Mouse (Mus musculus): ENCODE measurements around the gene Ski. TPM values are rescaled to one million over a fixed set of nuclear protein-coding genes. Genes with fewer than 3 reads are reported as not detected.

Gene Ski
- total RNA-seq, 2 experiments from 2014 or later: 6.7 to 16.3 TPM

GRCm38 (mm10) chr4:155162433-155163319, 59.7 kb downstream of the Ski start:
- ATAC-seq (replicated peaks; ENCODE audit: low FRiP score, low TSS enrichment, poor library complexity, severe bottlenecking): no peak; the same call in 1 of the 2 replicates

GRCm38 (mm10) chr4:155158543-155158917, 63.9 kb downstream of the Ski start:
- ATAC-seq (replicated peaks; ENCODE audit: low FRiP score, low TSS enrichment, poor library complexity, severe bottlenecking): no peak

- no peak for ATAC-seq (replicated peaks; ENCODE audit: low FRiP score, low TSS enrichment, poor library complexity, severe bottlenecking)
These were observed 64.4 kb downstream of the Ski start for GRCm38 (mm10) chr4:155157871-155158542.

- ATAC-seq (replicated peaks; ENCODE audit: low FRiP score, low TSS enrichment, poor library complexity, severe bottlenecking): no peak
These were observed 65.7 kb downstream of the Ski start for GRCm38 (mm10) chr4:155156734-155157133.

GRCm38 (mm10) chr4:155154986-155155385, 67.4 kb downstream of the Ski start:
- no peak for ATAC-seq (replicated peaks; ENCODE audit: low FRiP score, low TSS enrichment, poor library complexity, severe bottlenecking)

GRCm38 (mm10) chr4:155153389-155154072, 68.9 kb downstream of the Ski start:
- ATAC-seq (replicated peaks; ENCODE audit: low FRiP score, low TSS enrichment, poor library complexity, severe bottlenecking): no peak

GRCm38 (mm10) chr4:155152476-155152875, 69.9 kb downstream of the Ski start:
- no peak for ATAC-seq (replicated peaks; ENCODE audit: low FRiP score, low TSS enrichment, poor library complexity, severe bottlenecking)

- ATAC-seq (replicated peaks; ENCODE audit: low FRiP score, low TSS enrichment, poor library complexity, severe bottlenecking): no peak
These were observed 70.5 kb downstream of the Ski start for GRCm38 (mm10) chr4:155151845-155152244.

- no peak for ATAC-seq (replicated peaks; ENCODE audit: low FRiP score, low TSS enrichment, poor library complexity, severe bottlenecking)
These were observed 71.1 kb downstream of the Ski start for GRCm38 (mm10) chr4:155151221-155151788.

GRCm38 (mm10) chr4:155150276-155151113, 71.9 kb downstream of the Ski start:
- peak; percentile 28 for ATAC-seq (replicated peaks; ENCODE audit: low FRiP score, low TSS enrichment, poor library complexity, severe bottlenecking)

- ATAC-seq (replicated peaks; ENCODE audit: low FRiP score, low TSS enrichment, poor library complexity, severe bottlenecking): no peak
These were observed 72.5 kb downstream of the Ski start for GRCm38 (mm10) chr4:155149941-155150275.

- ATAC-seq (replicated peaks; ENCODE audit: low FRiP score, low TSS enrichment, poor library complexity, severe bottlenecking): no peak
These were observed 73.3 kb downstream of the Ski start for GRCm38 (mm10) chr4:155148910-155149698.

- no peak for ATAC-seq (replicated peaks; ENCODE audit: low FRiP score, low TSS enrichment, poor library complexity, severe bottlenecking)
These were observed 73.9 kb downstream of the Ski start for GRCm38 (mm10) chr4:155148453-155148852.

- no peak for ATAC-seq (replicated peaks; ENCODE audit: low FRiP score, low TSS enrichment, poor library complexity, severe bottlenecking)
These were observed 76.1 kb downstream of the Ski start for GRCm38 (mm10) chr4:155146107-155146823.

GRCm38 (mm10) chr4:155144548-155145180, 77.7 kb downstream of the Ski start:
- ATAC-seq (replicated peaks; ENCODE audit: low FRiP score, low TSS enrichment, poor library complexity, severe bottlenecking): no peak

GRCm38 (mm10) chr4:155143871-155144502, 78.4 kb downstream of the Ski start:
- no peak for ATAC-seq (replicated peaks; ENCODE audit: low FRiP score, low TSS enrichment, poor library complexity, severe bottlenecking)

- no peak for ATAC-seq (replicated peaks; ENCODE audit: low FRiP score, low TSS enrichment, poor library complexity, severe bottlenecking)
These were observed 79.0 kb downstream of the Ski start for GRCm38 (mm10) chr4:155143411-155143810.

Measured in megakaryocyte-erythroid progenitor cell, adult 5-6 weeks (primary cell).